Mouse (Mus musculus) neural tube, embryonic 10.5 days (tissue): ENCODE results near the gene Irak2.

ENCODE experiments used
- DNase-seq: peaks from one replicate; pipeline ENCODE4 v3.0.0-alpha.2; 2017; ENCODE audit warnings: low spot score; ENCODE audit errors: extremely low spot score

Gene Irak2

DNA sequence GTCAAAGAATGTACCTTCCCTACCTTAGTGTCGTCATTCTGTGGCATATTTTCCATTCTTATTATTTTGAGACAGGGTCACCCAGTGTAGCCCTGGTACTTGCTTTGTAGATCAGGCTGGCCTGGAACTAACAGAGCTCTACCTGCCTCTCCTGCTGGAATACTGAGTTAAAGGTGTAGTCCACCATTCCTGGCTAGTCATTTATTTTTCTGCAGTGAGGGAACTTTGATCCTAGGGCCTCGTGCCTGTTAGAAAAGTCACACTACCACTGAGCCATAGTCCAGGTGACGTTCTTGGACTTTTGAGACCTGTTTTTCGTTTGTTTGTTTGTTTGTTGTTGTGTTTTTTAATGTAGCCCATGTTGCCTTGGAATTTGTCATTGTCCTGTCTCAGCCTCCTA, 934 bp downstream of the Irak2 start:
- DNase-seq: no peak

DNA sequence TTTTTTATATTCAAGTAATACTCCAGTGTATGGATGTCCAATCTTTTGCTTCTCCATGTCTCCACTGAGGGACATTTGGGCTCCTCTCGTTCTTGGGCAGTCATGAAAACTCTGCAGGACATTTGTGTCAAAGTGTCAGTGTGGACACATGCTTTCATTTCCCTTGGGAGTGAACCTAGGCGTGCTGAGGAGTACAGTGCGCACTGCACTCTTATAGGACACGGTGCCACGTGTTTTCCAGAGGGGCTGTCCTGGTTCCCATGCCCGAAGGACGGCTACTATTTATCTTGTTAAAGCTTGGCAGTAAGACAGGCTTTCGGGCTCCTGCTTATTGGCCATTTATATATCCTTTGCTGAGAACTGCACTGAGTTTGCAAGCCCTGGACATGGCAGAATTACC, 4.3 kb downstream of the Irak2 start:
- no peak for DNase-seq

DNA sequence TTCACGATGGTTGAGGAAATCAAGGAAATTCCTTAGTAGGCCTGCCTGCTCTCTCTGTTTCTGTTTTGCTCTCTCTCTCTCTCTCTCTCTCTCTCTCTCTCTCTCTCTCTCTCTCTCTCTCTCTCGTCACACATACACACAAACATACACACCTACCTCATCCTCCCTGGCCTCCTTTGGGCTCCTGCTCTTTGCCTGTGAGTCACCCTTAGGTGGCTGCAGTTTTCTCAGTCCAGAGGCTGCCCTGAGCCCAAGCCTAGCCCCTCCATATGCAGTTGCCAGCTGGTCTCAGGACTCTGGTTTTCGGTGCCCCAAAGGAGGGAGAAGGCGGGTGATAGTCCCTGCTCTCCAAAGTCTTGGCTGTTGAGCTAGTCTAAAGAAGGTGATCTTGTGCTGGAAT, 4.8 kb downstream of the Irak2 start:
- no peak for DNase-seq

DNA sequence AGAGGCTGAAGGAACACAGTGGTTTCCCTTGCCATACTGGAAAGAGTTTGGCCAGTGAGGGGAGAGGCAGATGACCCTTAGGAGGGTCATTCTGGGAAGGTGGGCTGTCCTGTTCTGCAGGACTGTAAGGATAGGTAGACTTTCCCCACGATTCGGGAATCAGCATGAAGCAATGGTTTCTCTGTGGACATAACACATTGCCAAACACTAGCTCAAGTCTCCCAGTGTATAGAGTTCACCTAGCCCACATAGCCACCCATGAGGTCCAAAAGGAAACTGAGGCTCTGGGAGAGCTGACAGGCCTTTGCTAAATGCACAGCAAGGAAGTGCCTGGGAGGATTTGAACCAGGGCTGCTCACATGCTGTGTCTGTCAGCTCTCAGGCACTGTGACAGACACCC, 5.7 kb downstream of the Irak2 start:
- no peak for DNase-seq

DNA sequence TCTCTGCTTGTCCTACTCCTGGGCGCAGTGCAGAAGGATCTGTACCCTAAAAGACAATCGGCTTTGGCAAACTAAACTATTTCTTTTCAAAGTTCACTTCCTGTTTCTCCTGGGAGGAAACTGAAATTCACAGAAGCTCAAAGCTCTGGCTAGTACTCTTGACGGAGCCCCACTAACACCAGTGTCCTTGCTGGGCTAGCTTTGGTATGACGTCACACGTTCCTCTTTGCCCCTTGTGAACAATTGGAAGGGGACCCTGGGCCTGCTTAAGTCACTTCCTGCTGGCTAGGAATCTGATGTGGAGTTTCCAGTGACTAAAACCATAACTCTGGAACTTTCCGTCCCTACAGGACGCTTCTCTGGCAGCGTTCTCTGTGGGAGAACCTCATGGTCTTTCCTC, 6.5 kb downstream of the Irak2 start:
- no peak for DNase-seq

DNA sequence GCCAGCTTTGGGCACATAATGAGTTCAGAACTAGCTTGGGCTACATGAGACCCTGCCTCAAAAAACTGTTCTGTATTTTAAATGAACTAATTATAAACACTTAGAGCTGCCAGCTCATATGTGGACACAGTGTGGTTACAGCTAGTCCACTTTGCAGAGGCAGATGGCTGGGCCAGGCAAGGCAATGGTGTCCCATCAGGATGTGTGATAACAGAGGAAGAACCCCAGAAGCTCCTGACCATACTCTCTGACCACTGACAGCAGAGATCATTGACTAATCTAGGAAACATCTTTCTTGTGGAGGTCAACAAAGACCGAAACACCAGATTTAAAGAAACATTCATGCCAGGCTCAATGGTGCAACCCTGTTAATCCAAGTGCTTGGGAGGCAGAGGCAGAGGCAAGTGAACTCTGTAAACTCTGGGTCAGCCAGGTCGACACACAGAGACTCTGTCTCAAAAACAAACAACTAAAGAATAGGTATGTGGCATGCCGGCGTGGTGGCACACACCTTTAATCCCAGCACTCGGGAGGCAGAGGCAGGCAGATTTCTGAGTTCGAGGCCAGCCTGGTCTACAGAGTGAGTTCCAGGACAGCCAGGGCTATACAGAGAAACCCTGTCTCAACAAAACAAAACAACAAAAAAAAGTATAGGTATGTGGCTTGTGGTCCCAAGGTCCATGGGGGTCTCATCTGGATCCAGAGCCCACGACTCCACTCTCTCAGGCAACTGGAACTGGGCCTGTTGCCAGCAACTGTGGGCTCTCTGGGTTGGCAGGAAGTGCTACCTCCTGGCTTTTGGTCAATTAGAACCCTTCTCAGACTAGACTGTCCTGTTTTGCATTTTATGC, 11.3 kb downstream of the Irak2 start:
- no peak for DNase-seq

DNA sequence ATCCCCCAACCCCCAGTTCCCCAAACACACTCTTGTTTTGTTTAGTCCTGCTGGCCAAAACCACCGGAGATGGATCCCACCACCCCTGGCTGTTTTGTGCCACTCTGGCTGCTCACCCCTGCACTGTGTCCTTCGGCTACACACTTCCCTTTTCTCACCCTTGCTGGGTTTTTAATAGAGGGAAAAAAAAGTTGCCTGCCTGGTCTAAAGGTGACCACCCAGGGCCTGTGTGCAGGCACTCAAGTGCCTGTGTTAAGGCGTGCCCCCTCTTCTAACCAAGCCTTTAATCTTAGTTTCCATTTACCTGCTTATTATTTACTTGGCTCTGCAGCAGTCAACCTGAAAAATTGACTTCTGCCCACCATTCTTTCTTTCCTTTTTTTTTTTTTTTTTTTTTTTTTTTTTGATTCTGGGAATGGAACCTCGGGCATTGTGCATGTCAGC, 12.0 kb downstream of the Irak2 start:
- DNase-seq: no peak

DNA sequence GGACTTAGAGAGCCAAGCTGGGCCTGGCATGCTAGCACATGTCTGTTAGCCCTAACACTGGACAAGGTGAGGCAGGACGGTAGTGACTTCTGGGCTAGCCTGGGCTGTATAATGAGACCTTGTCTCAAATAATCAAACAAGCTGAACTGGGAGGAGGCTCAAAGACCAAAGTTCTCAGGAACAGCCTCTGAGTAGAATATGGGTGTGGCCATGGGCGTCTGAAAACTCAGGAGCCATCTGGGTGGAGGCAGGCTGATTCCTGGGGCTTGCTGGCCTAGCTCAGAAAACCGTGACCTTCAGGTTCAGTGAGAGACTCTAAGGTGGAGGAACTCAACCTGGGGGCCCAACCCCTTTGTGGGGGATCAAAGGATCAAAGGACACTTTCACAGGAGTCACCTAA, 13.4 kb downstream of the Irak2 start:
- no peak for DNase-seq

DNA sequence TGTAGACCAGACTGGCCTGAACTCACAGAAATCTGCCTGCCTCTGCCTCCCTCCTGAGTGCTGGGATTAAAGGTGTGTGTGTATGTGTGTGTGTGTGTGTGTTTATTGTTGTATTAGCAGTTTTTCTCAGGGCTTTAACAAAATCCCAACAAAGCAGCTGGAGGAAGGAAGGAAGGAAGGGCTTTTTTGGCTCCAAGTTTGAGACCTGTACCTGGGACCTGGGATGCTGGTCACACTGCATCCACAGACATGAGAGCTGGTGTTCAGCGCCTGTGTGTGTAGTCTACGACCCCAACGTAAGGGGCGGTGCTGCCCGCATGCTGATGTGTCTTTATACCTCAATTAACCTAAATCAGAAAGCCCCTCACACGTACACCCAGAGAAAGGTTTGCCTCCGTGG, 15.3 kb downstream of the Irak2 start:
- no peak for DNase-seq

DNA sequence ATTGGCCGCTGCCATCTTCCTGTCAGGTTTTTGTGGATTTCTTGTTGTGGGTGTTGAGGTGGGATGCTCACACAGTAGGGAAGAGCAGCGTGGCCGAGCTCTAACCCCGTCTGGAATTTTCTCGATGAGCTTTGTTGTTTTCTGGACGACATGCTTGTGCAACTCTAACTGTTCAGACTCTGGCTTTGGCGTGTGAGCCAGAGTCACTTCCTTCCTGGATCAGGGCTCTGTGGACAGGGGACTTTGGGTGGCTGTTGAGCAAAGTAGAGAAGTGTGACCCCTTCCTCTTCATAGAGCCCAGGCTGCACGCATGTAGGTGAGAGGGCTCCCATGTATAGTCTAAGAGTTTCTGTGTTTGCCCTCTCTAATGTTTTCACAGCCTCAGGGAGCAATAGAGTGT, 15.8 kb downstream of the Irak2 start:
- no peak for DNase-seq

DNA sequence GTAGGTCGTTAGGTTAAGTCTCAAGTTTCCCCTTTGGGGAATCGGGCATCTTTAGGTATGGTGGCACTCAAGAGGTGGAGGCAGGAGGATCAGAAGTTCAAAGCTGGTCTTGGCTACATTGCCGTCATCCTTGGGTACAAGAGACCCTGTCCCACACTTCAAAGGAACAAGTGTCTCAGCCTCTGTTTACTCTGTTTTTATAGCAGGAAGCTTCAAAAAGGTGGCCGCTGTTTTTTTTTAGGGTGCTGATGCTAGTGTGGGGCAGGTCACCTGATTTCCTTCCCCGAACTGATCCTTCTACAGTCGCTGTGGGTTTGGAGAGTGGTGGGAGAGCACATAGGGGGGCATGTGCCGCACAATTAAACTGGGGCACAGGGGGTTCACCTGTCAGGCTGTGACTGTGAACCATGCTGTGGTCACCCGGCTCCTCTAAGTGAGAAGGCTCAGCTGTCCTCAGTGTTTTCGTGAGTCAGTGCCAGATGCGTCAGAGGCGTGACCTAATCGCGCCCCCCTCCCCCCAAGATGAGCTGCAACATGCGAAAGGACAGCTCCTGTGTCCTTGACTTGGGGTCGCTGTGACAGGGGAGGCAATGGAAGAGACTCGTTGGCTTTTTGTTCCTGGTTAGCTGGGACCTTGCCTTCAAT, 16.6 kb downstream of the Irak2 start:
- DNase-seq: no peak

DNA sequence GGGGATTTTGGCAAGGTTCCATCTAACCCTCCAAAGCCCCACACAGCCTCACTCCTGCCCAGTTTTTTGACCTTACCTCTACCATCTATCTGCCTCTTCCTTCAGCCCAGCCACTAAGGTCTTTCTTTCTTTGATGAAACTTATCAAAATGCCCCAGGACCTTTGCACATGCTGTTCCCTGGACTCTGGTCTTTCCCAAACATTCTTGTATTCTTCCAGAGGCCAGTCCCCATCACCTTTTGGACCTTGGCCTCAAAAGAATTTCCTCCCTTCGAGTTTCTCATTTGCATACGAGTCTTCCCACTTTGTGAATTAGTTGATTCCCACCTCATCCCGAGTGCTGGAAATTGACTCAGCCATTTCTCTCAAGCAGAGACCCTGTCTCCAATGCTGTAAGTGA, 17.2 kb downstream of the Irak2 start:
- DNase-seq: no peak

DNA sequence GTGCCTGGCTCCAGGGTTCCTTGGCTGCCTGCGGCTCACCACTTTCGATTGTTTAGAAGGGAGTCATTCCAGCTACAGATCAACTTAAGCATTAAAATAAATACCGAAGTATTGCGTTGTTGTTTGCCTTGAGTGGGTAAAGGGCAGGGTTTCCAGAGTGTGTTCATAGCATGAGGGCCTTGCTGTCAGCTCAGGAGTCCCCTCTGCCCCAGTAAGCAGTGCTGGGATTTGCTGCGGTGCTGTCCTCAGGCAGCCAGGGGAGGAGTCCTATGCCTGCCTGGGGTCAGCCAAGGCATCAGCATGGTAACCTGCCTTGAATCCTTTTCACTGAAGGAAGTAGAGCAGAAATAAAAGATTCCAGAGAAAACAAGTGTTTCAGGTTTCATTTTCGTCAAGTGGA, 18.6 kb downstream of the Irak2 start:
- no peak for DNase-seq

DNA sequence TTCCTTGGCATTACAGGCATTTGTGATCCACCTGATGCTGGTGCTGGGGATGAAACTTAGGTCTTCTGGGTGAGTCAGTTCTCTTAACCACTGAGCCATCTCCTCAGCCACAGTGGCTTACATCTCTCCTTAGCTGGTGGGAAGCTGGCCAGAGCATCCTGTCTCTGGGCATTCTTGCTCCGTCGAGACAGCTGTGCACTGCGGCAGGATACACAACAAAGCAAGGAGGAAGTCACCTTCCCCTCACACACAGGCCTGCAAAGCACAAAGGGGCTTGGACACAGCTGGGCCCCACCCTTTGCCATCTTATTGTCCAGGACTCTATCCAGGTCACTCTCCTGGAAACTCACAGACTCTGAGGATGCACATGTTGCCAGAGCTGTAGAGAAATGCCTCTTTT, 20.0 kb downstream of the Irak2 start:
- DNase-seq: no peak

DNA sequence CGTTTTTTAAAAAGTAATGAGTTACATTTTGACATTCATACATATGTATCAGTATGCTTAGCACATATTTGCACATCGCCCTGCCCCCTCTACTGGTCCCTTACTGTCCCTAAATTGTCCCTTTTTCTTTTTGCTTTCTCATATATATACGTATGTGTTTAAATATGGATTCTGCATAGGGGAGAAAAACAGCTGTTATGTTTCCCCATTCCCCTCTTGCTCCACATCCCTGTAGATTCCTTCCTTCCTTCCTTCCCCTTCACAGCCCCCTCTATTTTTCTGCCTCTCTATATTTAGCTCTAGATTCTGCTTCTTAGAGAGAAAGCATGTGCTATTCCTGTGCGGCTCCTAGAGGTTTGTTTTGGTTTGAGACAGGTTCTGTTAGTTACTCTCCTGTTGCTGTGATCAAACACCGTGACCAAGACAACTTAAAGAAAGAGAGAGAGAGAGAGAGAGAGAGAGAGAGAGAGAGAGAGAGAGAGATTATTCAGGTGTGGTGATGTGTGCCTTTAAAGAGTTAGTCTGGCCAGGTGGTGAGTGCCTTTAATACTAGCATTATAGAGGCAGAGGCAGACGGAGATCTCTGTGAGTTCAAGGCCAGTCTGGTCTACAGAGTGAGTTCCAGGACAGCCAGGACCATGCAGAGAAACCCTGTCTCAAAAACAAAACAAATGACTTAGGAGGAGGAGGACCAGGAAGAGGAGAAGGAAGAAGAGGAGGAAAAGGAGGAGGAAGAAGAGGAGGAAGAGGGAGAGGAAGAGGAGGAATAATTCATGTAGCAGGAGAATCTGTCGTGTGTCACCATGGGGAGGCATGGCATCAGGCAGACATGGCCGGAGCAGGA, 21.6 kb downstream of the Irak2 start:
- DNase-seq: no peak

DNA sequence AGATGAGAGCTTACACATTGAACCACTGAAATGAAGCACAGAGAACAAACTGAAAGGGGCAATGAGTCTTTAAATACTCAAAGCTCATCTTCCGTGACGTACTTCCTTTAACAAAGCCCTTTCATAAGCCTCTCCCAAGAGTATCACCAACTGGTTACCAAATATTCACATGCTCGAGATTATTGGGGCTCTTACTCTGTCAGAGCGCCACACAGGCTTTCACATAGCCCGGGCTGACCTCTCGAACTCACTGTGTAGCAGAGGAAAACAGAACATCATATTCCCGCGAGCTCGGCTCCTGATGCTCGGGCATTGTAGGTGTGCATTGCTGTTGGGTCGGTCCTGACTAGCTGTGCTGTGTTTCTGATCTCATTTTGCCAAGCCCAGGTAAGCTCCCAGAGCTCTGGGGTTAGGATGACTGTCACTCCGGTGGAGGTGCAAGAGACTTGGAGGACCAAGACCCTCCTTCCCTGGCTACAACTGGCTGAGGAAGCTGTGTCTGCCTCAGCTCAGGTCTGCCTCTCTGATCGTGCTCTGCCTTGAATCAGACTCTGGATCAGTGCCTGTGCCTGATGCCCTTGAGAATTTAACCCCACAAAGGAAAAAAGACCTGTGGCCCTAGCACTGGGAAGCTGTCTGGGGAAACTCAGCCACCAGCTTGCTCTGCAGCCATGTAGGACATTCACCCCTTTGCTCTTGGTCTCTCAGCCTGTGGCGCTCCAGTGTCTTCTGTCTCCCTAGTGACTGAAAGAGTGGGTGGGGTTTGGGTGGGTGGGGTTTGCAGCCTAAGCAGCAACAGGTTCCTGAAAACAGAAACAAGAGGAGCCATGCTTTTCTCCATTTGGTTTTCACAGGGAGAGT, 22.5 kb downstream of the Irak2 start:
- no peak for DNase-seq

DNA sequence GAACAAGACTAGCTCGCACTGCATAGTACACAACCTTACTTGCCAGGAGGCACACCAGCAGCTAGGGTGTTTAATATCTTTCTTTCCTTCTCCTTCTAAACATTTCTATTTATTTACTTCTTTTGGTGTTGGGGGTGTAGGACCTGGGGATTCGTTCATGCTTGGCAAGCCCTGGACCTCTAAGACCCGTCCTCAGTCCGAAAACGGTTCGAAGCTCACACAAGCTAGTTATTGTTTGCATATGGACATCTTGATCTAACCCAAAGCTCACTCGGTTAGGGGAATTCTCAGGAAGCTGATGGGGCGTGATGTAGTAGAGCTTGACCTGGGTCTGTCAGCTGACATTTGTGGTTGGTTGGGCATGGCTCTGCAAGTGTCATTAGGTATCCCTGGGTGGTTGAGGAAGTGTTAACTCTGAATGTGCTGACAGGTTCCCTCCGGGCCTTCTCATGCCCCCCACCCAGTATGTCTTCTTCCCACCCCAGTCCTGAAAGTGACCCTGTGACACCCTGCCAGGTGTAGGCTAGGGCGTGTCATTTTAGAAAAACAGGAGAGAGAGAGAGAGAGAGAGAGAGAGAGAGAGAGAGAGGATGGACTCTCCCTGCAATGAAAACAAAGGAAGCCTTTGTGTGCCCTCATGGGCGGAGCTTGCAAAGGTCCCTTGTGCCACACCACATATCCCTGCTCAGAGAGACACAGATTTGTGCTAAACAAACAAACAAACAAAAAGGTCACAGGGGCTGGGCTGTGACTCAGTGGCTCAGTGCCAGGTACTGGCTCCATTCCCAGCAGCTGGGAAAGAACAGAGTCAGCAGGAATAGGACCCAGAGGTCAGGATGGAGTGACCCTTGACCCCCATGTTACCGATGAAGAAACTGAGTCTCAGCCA, 23.3 kb downstream of the Irak2 start:
- no peak for DNase-seq

DNA sequence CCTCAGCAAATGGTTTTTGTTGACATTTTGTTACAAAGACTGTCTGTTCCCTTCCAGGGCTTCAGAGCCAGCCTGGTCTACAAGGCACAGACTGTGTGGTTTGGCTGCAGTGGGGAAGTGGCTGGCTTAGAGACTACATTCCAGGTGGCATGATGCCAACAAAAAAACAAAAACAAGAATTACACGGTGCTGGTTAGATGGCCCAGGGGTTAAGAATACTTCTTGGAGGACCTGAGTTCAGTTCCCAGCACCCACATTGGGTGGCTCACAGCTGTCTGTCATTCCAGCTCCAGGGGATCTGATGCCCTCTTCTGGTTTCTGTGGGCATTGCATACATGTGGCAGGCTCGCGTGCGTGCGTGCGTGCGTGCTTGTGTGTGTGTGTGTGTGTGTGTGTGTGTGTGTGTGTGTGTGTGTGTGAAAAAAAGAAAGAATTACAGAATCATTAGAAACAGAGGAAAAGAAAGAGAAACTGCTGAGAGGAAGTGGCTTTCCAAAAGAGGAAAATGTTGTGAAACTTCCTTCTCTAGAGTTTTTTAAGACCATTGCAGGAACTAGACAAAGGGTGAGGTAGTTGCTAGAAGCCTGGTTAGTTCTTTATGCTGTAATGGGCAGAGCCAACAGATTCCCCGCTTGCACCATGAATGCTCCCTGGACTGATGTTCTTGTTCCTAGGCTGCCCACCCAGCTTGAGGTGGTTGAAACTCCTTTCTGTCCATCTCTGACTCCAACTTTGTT, 24.9 kb downstream of the Irak2 start:
- DNase-seq: no peak

DNA sequence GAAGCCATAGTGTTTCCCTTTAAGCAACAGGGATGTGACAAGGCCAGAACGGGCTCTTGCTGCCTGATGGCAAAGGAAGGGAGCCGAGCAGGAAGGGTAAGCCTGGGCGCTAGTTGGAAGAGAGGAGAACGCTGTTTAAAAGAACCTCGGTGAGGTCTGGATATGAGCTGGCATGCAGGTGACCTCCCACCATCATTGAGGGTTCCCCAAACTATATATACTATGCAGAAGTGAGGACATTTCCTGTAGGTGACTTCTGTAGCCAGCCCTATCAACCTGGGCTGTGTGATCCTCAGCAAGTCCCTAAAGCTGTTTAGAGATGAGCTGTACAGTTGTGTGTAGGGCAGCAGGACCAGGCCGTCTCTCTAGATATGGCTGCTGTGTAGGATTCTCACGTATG, 26.0 kb downstream of the Irak2 start:
- DNase-seq: no peak
